Mouse (Mus musculus) MEL (cell line): ENCODE measurements around the gene Rgl1. TPM values are rescaled to one million over a fixed set of nuclear protein-coding genes. Genes with fewer than 3 reads are reported as not detected.
A peak's percentile ranks its signal among the peaks of the same experiment; 100 is the strongest.

Experiments used
- DNase-seq: peaks from one replicate; pipeline ENCODE4 v3.0.0; 2011; ENCODE audit warnings: low read depth, low spot score
- H3K27ac ChIP-seq: 2 replicates; pipeline ENCODE4 v1.5.1; 2012; ENCODE audit warnings: low read depth, mild to moderate bottlenecking, control low read depth, low read length, moderate library complexity; ENCODE audit not compliant: control insufficient read depth
- H3K27me3 ChIP-seq, 2 experiments: fragments of 150-350 bp in 1 of 2; sonication (generic) in 1 of 2; 2 replicates each; pipeline ENCODE4 v1.6.1; 2012; ENCODE audit warnings: low read length in 2 of 2, mild to moderate bottlenecking in 2 of 2, improper control_type of control experiment in 1 of 2, moderate library complexity in 1 of 2; ENCODE audit not compliant: insufficient read depth in 2 of 2, control insufficient read depth in 1 of 2
- H3K36me3 ChIP-seq, 2 experiments: 2 replicates each; pipeline ENCODE4 v1.6.1; 2012 to 2014; ENCODE audit warnings: low read length in 2 of 2, improper control_type of control experiment in 1 of 2, inconsistent platforms in 1 of 2, mild to moderate bottlenecking in 1 of 2; ENCODE audit not compliant: insufficient read depth in 2 of 2, control insufficient read depth in 1 of 2
- H3K4me1 ChIP-seq, 2 experiments: fragments of 150-350 bp in 1 of 2; sonication (generic) in 1 of 2; 2 replicates each; pipeline ENCODE4 v1.6.1; 2012; ENCODE audit warnings: low read length in 2 of 2, improper control_type of control experiment in 1 of 2, mild to moderate bottlenecking in 1 of 2; ENCODE audit not compliant: insufficient read depth in 2 of 2, control insufficient read depth in 1 of 2
- H3K4me3 ChIP-seq, 2 experiments: fragments of 150-350 bp in 1 of 2; sonication (generic) in 1 of 2; 2 replicates each; pipeline ENCODE4 v1.5.1; 2012; ENCODE audit warnings: low read depth in 2 of 2, low read length in 2 of 2, mild to moderate bottlenecking in 2 of 2, moderate library complexity in 2 of 2, control low read depth in 1 of 2, improper control_type of control experiment in 1 of 2; ENCODE audit not compliant: control insufficient read depth in 1 of 2, insufficient read depth in 1 of 2
- H3K79me2 ChIP-seq: 2 replicates; pipeline ENCODE4 v1.6.1; 2012; ENCODE audit warnings: mild to moderate bottlenecking, low read length, moderate library complexity; ENCODE audit not compliant: control insufficient read depth, poor library complexity, insufficient read depth
- H3K9ac ChIP-seq: 2 replicates; pipeline ENCODE4 v1.6.1; 2012; ENCODE audit warnings: low read depth, mild to moderate bottlenecking, control low read depth, low read length, moderate library complexity; ENCODE audit not compliant: control insufficient read depth, poor library complexity, severe bottlenecking
- H3K9me3 ChIP-seq: fragments of 150-350 bp; sonication (generic); replicated peaks from 2 replicates; pipeline ENCODE4 v1.6.1; 2012; ENCODE audit warnings: mild to moderate bottlenecking, low read length, improper control_type of control experiment, moderate library complexity; ENCODE audit not compliant: insufficient read depth
- ELF1 ChIP-seq: IDR thresholded peaks from 2 replicates; pipeline ENCODE4 v1.6.1; 2014; ENCODE audit warnings: low read depth, mild to moderate bottlenecking, inconsistent platforms, low read length, improper control_type of control experiment, moderate library complexity
- GABPA ChIP-seq: IDR thresholded peaks from 2 replicates; pipeline ENCODE4 v1.6.1; 2012; ENCODE audit warnings: low read depth, mild to moderate bottlenecking, inconsistent platforms, low read length, improper control_type of control experiment, moderate library complexity
- GATA1 ChIP-seq: IDR thresholded peaks from 2 replicates; pipeline ENCODE4 v1.6.1; 2011; ENCODE audit warnings: low read depth, low read length, improper control_type of control experiment
- JUND ChIP-seq: IDR thresholded peaks from 2 replicates; pipeline ENCODE4 v1.6.1; 2011; ENCODE audit warnings: low read depth, mild to moderate bottlenecking, improper control_type of control experiment, low read length
- KAT2A ChIP-seq: conservative IDR thresholded peaks from 2 replicates; pipeline ENCODE4 v1.6.1; 2012; ENCODE audit warnings: low read depth, low read length, improper control_type of control experiment, inconsistent platforms
- MAX ChIP-seq: IDR thresholded peaks from 2 replicates; pipeline ENCODE4 v1.6.1; 2011; ENCODE audit warnings: low read length, improper control_type of control experiment
- MXI1 ChIP-seq: IDR thresholded peaks from 2 replicates; pipeline ENCODE4 v1.6.1; 2011; ENCODE audit warnings: mild to moderate bottlenecking, low read depth, low read length, improper control_type of control experiment
- MYC ChIP-seq: IDR thresholded peaks from 2 replicates; pipeline ENCODE4 v1.6.1; 2011; ENCODE audit warnings: low read depth, mild to moderate bottlenecking, low read length, improper control_type of control experiment, moderate library complexity
- NELFE ChIP-seq: IDR thresholded peaks from 2 replicates; pipeline ENCODE4 v1.6.1; 2011; ENCODE audit warnings: low read depth, low read length, improper control_type of control experiment
- NRF1 ChIP-seq: IDR thresholded peaks from 2 replicates; pipeline ENCODE4 v1.6.1; 2014; ENCODE audit warnings: low read depth, mild to moderate bottlenecking, inconsistent platforms, low read length, improper control_type of control experiment, moderate library complexity; ENCODE audit not compliant: poor library complexity, insufficient read depth, severe bottlenecking
- POLR2A ChIP-seq, 2 experiments: IDR thresholded peaks; 2 replicates each; pipeline ENCODE4 v1.6.1; 2011 to 2012; ENCODE audit warnings: low read length in 2 of 2, mild to moderate bottlenecking in 2 of 2, control low read depth in 1 of 2, improper control_type of control experiment in 1 of 2, low read depth in 1 of 2, moderate library complexity in 1 of 2; ENCODE audit not compliant: control insufficient read depth in 1 of 2, insufficient read depth in 1 of 2, poor library complexity in 1 of 2
- POLR2AphosphoS2 ChIP-seq: IDR thresholded peaks from 2 replicates; pipeline ENCODE4 v1.6.1; 2011; ENCODE audit warnings: low read length, improper control_type of control experiment
- RAD21 ChIP-seq: IDR thresholded peaks from 2 replicates; pipeline ENCODE4 v1.6.1; 2011; ENCODE audit warnings: mild to moderate bottlenecking, low read depth, low read length, improper control_type of control experiment
- SIN3A ChIP-seq: IDR thresholded peaks from 2 replicates; pipeline ENCODE4 v1.6.1; 2012; ENCODE audit warnings: low read length, improper control_type of control experiment, inconsistent platforms
- SMC3 ChIP-seq: IDR thresholded peaks from 2 replicates; pipeline ENCODE4 v1.6.1; 2011; ENCODE audit warnings: low read depth, low read length, improper control_type of control experiment
- TCF12 ChIP-seq: IDR thresholded peaks from 2 replicates; pipeline ENCODE4 v1.6.1; 2014; ENCODE audit warnings: low read depth, mild to moderate bottlenecking, inconsistent platforms, low read length, improper control_type of control experiment, moderate library complexity
- USF2 ChIP-seq, 2 experiments: IDR thresholded peaks; 2 replicates each; pipeline ENCODE4 v1.6.1; 2011 to 2012; ENCODE audit warnings: improper control_type of control experiment in 2 of 2, low read length in 2 of 2, borderline replicate concordance in 1 of 2, inconsistent platforms in 1 of 2, low read depth in 1 of 2, mild to moderate bottlenecking in 1 of 2; ENCODE audit not compliant: insufficient read depth in 1 of 2
- ZKSCAN1 ChIP-seq: IDR thresholded peaks from 2 replicates; pipeline ENCODE4 v1.6.1; 2012; ENCODE audit warnings: low read depth, mild to moderate bottlenecking, inconsistent platforms, low read length, improper control_type of control experiment, moderate library complexity
- polyA plus RNA-seq, 2 experiments: library from polyadenylated mRNA; stranded (reverse) in 1 of 2; unstranded in 1 of 2; fragments of >175 nt in 1 of 2; fragments of >200 nt in 1 of 2; gene quantifications; 2 replicates each; pipeline versions ENCODE4 v1.2.1 to v1.2.4; 2012; ENCODE audit warnings: low replicate concordance in 2 of 2, low read depth in 1 of 2; ENCODE audit not compliant: insufficient read length in 2 of 2, insufficient read depth in 1 of 2, missing spikeins in 1 of 2
- total RNA-seq: library from RNA; depleted of rRNA; stranded (reverse); fragments of 300-350 nt; gene quantifications from 2 replicates; pipeline ENCODE4 v1.2.3, GENCODE M21; 2012

Gene Rgl1
- total and polyA plus RNA-seq, 3 experiments: 0.12 to 0.39 TPM; not detected in 1

DNA sequence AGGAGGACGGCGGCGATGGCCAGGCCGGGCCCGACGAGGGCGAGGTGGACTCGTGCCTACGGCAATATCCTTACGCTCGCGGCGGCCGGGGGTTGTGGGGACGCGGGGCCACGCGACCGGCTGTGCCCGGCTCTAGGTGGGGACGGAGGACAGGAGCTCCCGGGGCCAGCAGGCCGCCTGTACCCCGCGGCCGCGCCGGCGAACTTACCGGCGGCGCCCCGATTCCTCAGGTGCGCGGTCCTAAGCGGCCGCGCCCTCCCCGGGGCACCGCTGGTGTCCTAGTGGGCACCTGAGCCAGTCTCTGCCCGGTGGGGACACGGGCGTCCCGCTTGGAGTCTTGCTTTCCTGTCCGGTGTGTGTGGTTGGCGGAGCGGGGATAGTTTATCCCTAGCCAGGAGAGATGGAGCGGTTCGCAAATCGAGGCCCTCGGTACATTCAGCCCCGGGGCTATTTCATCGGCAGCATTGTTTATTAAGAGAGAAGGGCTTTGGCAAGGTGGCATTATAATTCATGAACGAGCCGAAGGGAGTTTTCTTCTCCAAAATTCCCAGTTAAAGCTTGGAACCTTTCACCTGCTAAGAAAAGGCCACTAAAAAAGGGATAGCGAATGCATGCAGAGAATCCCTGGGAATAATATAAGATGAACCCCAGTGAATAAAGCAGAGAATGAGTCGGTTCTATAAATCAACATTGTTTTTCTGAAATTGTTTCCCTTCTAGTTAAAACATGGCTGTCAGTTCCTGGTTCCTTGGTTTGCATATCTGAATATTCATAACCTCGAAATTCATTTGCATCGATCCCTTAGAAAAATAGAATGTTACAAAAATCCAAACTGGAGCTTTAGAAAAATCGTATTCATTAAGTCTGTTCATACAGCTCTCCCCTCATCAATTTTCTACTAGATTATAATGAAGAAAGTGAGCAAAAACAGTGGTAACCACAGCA is 925 bp upstream of the Rgl1 start:
- TF ChIP-seq SIN3A: peak; percentile 81; the same call in 1 of the 2 replicates
- TF ChIP-seq TCF12: no peak
- TF ChIP-seq ELF1: peak; percentile 74
- TF ChIP-seq MAX: 0 out of 2 replicates have a peak, but pooled peaks have one; percentile 14
- 0 out of 2 replicates have a peak, but pooled peaks have one; percentile 13 for TF ChIP-seq MYC
- TF ChIP-seq GABPA: no peak
- no peak for TF ChIP-seq SMC3
- TF ChIP-seq POLR2AphosphoS2: 0 out of 2 replicates have a peak, but pooled peaks have one; percentile 5
- peak; percentile 8 for TF ChIP-seq MXI1
- no peak for TF ChIP-seq RAD21
- TF ChIP-seq POLR2A (IDR thresholded peaks at IDR 0.05; ENCODE audit: control insufficient read depth in 1 of 2, insufficient read depth in 1 of 2, low read depth in 1 of 2, low read length in 2 of 2, poor library complexity in 1 of 2): peak in 1 of 2 experiments; percentile 19; a peak in 1 of 4 replicates
- no peak for TF ChIP-seq ZKSCAN1
- TF ChIP-seq, all 39 proteins: peak for 7
- H3K9ac ChIP-seq: peak overlapping the region; percentile 96
- peak; percentile 66 for DNase-seq

DNA sequence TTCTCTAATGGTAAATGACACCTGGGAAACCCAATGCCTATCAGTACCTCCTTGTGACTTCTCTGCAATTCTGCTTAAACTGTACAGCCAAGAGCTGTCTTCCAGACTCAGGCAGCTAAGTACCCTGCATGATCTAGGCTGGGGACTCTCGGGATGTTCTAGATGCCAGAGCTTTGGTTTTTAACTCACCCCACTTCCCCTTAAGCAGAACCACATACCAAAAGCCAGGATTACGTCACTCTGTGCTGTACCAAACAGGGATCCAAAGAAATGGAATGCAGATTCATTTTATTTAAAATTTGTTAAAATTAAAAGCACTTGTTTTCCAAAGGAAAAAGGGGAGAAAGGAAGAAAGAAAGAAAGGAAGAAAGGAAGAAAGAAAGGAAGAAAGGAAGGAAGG is 4.4 kb downstream of the Rgl1 start:
- Histone ChIP-seq H3K9me3 (no peaks in the 10 kb centered on the region), H3K27ac (no peak overlapping the region), H3K36me3 (no peaks in the 10 kb centered on the region; a peak in 1 of 4 replicates), H3K27me3 (peaks cover 2 to 7% of the 10 kb centered on the region in 2 experiments), H3K79me2 (peaks cover 3% of the 10 kb centered on the region)
- TF ChIP-seq KAT2A (no peak), JUND (no peak), MYC (no peak), NELFE (no peak), NRF1 (no peak), GATA1 (no peak), SIN3A (no peak), USF2 (IDR thresholded peaks at IDR 0.05; ENCODE audit: borderline replicate concordance in 1 of 2, insufficient read depth in 1 of 2, low read depth in 1 of 2, low read length in 2 of 2) (no peak)
- TF ChIP-seq, all 39 proteins: peak for 0
- Histone ChIP-seq H3K4me1 (peaks cover 0 to 4% of the 10 kb centered on the region in 2 experiments; a peak in 2 of 4 replicates), H3K4me3 (no peak overlapping the region), H3K9ac (no peak overlapping the region)
- DNase-seq: no peak

More for the DNA sequence above, 925 bp upstream of the Rgl1 start:
- Histone ChIP-seq H3K79me2 (peaks cover 13% of the 10 kb centered on the region), H3K9me3 (no peaks in the 10 kb centered on the region), H3K4me1 (peaks cover 0 to 4% of the 10 kb centered on the region in 2 experiments; a peak in 2 of 4 replicates), H3K4me3 (peak overlapping the region; percentile 98 to 99), H3K36me3 (peaks cover 4 to 20% of the 10 kb centered on the region in 2 experiments), H3K27ac (peak overlapping the region; percentile 71), H3K27me3 (peaks cover 2 to 3% of the 10 kb centered on the region in 2 experiments; a peak in 3 of 4 replicates)
